Mouse (Mus musculus) forebrain, embryonic 13.5 days (tissue): ENCODE results near the gene Bcor. TPM values are rescaled to one million over a fixed set of nuclear protein-coding genes. Genes with fewer than 3 reads are reported as not detected.

ENCODE experiments used
- ATAC-seq: fragments of 200-750 bp; cut with Nextera tagmentation; 2 replicates; pipeline ENCODE4 v1.8.0; 2017
- H3K27ac ChIP-seq: fragments of 300-500 bp; sonication (generic); 2 replicates; pipeline ENCODE4 v1.5.1; 2015; ENCODE audit warnings: inconsistent platforms, mild to moderate bottlenecking, moderate library complexity
- H3K27me3 ChIP-seq: fragments of 300-500 bp; sonication (generic); 2 replicates; pipeline ENCODE4 v1.6.1; 2015; ENCODE audit warnings: mild to moderate bottlenecking, inconsistent platforms
- H3K36me3 ChIP-seq: fragments of 300-500 bp; sonication (generic); 2 replicates; pipeline ENCODE4 v1.6.1; 2015; ENCODE audit warnings: mild to moderate bottlenecking, inconsistent platforms; ENCODE audit not compliant: poor library complexity, severe bottlenecking
- H3K4me1 ChIP-seq: fragments of 300-500 bp; sonication (generic); 2 replicates; pipeline ENCODE4 v1.6.1; 2015; ENCODE audit warnings: inconsistent platforms
- H3K4me2 ChIP-seq: fragments of 300-500 bp; sonication (generic); 2 replicates; pipeline ENCODE4 v1.6.1; 2015; ENCODE audit warnings: inconsistent platforms, mild to moderate bottlenecking, moderate library complexity
- H3K4me3 ChIP-seq: fragments of 300-500 bp; sonication (generic); 2 replicates; pipeline ENCODE4 v1.5.1; 2015; ENCODE audit warnings: mild to moderate bottlenecking, inconsistent platforms
- H3K9ac ChIP-seq: fragments of 300-500 bp; sonication (generic); 2 replicates; pipeline ENCODE4 v1.6.1; 2015; ENCODE audit warnings: mild to moderate bottlenecking, inconsistent platforms
- H3K9me3 ChIP-seq: fragments of 300-500 bp; sonication (generic); replicated peaks from 2 replicates; pipeline ENCODE4 v1.6.1; 2016; ENCODE audit warnings: inconsistent platforms
- WGBS: fragments of 180-500 bp; shearing (Covaris S2); methylation state at CpG from one replicate; pipeline ENCODE4 v1.1.7; 2015; 5-methylcytosine and 5-hydroxymethylcytosine counted together
- polyA plus RNA-seq: library from polyadenylated mRNA; unstranded; fragments of >200 nt; fragmentation: Nextera tagmentation; extraction: Ambion mirVana; gene quantifications from 2 replicates; pipeline ENCODE4 v1.2.1, GENCODE M21; 2015

Bcor gene
- polyA plus RNA-seq, 1 experiment from 2014 or later, result 16.2 TPM

DNA sequence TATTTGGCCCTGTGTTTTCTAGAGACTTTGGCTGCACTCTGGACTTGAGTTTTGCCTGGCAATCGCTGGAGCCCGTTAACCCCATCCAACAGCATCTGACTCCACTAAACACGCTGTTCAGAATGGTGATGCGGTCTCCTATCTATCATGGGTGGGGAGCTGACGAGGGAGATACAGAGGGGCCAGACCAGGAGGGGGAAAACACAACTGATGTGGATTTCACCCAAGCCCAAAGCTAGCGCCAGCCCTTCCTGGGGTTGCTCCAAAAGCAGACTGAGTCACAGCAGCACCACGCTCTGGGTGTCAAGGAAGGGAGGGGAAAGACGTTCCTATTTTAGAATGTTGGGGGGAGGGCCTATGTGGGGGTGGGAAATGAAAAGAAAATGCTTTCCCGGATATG, 94.4 kb downstream of the Bcor start:
- ATAC-seq, result no peak
- Histone ChIP-seq H3K27ac (no peak overlapping the region), H3K9me3 (no peaks in the 10 kb centered on the region), H3K4me3 (no peak overlapping the region), H3K4me1 (peaks cover 98% of the 10 kb centered on the region), H3K4me2 (no peak overlapping the region), H3K36me3 (no peaks in the 10 kb centered on the region), H3K27me3 (peaks cover 33% of the 10 kb centered on the region; the same call in 1 of the 2 replicates), H3K9ac (no peak overlapping the region)
- WGBS, result 32% methylated on average over 9 of the region's 9 CpGs

DNA sequence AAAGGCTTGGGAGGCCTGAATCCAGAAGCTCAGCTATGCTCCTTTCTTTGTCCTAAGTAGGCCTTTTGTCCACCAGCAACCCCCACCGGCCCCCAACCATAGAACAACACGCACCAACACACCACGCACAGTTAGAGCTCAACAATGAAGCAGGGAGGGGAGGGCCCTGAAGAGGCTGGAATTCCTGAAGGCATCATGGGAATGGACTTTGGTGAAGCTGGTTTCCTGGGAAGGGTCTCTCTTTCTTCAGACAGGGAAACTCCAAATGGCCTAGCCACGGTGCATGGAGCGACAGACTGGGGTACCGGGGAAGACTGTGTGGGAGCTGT, 97.3 kb downstream of the Bcor start:
- peak overlapping the region; percentile 48; the same call in 1 of the 2 replicates for H3K9ac ChIP-seq
- H3K4me3 ChIP-seq, result no peak overlapping the region
- peaks cover 12% of the 10 kb centered on the region for H3K36me3 ChIP-seq
- H3K27me3 ChIP-seq, result peaks cover 17% of the 10 kb centered on the region; the same call in 1 of the 2 replicates
- peak; percentile 27 for ATAC-seq
- peak overlapping the region; percentile 39 for H3K4me2 ChIP-seq
- WGBS, result 9% methylated on average over 6 of the region's 6 CpGs
- peak overlapping the region; percentile 77 for H3K27ac ChIP-seq
- no peaks in the 10 kb centered on the region for H3K9me3 ChIP-seq
- H3K4me1 ChIP-seq, result peaks cover 71% of the 10 kb centered on the region

DNA sequence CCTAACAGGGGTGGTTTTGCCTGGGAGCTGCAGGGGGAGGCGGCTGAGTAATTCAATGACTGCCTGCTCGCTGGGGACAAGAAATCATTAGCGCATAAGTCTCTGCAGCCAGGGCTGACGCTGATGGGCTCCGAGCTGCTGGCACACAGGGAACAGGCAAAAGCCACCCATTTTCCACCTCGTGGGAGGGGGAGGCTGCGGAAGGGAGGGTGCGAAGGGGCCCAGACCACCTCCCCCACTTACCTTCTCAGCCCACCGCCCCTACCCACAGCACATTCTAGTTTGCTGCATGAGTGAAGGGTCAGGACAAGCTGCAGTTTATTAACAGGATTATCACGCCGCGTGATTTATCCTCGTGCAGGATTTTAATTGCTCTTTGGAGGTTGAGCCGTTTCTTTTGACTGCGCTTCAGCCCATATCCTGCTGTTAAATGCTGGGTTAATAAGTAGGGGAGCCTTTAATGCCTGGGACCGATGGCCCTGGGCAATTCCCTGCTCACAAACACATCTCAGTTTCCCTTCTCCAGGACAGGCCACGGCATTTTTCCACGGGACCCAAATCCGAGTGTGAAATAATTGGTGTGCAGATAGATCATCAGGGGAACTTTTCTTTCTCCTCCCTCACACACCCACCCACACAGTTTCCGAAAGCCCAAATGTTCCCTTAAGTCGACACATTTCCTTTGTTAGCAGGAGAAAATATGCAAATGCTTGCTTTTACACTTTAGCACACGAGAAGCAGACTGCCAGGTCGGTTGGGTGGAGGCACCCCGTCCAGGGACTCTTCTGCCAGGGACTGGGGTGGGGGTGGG, 97.8 kb downstream of the Bcor start:
- 6% methylated on average over 23 of the region's 24 CpGs for WGBS
- Histone ChIP-seq H3K27me3 (peaks cover 14% of the 10 kb centered on the region; the same call in 1 of the 2 replicates), H3K4me2 (peak overlapping the region; percentile 39), H3K27ac (peak overlapping the region; percentile 77), H3K9me3 (no peaks in the 10 kb centered on the region), H3K36me3 (peaks cover 18% of the 10 kb centered on the region), H3K9ac (peak overlapping the region; percentile 48; the same call in 1 of the 2 replicates), H3K4me3 (no peak overlapping the region), H3K4me1 (peaks cover 65% of the 10 kb centered on the region)
- ATAC-seq, result peak; percentile 52

DNA sequence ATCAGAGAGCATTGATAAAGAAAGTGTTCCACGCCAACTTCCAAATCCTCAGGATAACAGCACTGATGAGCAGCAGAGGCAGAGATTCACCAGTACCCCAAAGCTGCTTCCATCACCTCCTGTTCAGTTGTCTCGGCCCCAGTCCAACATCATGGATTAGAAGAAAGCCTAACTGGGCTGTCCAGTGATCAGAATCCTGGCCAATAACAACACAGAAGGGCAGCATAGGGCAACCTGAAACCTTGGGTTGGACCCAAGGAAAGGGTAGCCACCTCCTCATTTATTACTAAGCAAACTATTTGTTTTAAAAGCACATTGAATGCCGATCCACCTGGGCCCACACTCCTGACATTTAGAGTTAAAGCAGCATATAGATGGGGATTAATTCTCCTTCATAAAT, 99.3 kb downstream of the Bcor start:
- H3K4me2 ChIP-seq, result no peak overlapping the region
- no peaks in the 10 kb centered on the region for H3K9me3 ChIP-seq
- no peak for ATAC-seq
- peaks cover 33% of the 10 kb centered on the region for H3K36me3 ChIP-seq
- H3K4me3 ChIP-seq, result no peak overlapping the region
- peaks cover 50% of the 10 kb centered on the region for H3K4me1 ChIP-seq
- no peak overlapping the region for H3K27ac ChIP-seq
- H3K27me3 ChIP-seq, result peaks cover under 1% of the 10 kb centered on the region; the same call in 1 of the 2 replicates
- H3K9ac ChIP-seq, result no peak overlapping the region
- whole genome bisulfite sequencing, result 64% methylated on average over 3 of the region's 3 CpGs

DNA sequence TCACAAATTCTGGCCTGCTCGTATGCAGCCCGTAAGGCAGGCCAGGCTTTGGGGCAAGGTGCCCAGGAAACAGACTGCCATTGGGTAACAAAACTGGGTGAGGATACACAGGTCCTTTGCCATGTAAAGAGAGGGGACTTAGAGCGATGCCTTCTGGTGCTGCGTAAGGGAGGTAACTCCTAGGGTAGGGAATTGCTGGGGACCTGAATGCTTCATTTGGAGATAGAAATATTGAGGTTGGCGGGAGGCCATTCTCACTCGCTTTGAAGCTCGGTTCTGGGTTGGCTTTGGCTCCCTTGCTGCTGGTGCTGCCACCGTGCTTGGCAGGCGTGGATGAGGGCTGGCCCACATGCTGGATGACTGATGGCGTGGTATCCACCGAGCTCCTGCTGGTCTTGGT, 102.9 kb downstream of the Bcor start:
- Histone ChIP-seq H3K9ac (no peak overlapping the region), H3K4me3 (no peak overlapping the region), H3K27me3 (no peaks in the 10 kb centered on the region; the same call in 1 of the 2 replicates), H3K4me2 (no peak overlapping the region), H3K27ac (no peak overlapping the region), H3K36me3 (peaks cover 57% of the 10 kb centered on the region), H3K4me1 (peaks cover 15% of the 10 kb centered on the region), H3K9me3 (no peaks in the 10 kb centered on the region)
- WGBS, result 88% methylated on average over 11 of the region's 11 CpGs
- no peak; the same call in 1 of the 2 replicates for ATAC-seq

DNA sequence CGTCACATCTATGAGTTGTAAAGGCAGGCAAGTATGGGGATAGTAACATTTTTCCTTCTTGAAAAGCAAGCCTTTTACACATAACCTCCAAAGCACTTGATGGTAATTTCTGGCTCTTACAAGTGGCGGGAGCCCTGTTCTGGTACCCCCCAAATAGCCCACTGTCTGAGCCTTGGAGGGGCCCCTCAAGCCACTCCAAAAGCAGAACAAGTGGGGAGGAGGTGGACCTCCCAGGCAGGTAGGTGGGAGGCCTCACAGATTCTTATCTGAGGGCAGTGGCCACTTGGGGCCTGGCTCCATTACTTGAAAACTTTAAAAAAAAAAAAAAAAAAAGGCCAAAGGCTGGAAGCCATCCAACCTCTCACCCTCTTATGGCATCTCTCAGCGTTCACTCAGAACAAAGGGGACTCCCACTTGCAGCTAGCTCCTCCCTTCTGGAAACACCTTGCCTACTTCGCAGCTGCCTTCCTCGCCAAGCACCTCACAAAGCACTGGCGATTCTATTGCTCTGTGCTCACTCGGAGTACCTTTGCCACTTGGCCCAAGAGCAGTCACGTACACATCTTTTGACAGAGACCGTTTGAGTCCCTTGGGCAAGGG, 106.7 kb downstream of the Bcor start:
- H3K27me3 ChIP-seq, result no peaks in the 10 kb centered on the region
- no peak overlapping the region for H3K4me2 ChIP-seq
- peaks cover 63% of the 10 kb centered on the region for H3K36me3 ChIP-seq
- no peak overlapping the region for H3K27ac ChIP-seq
- peaks cover under 1% of the 10 kb centered on the region; the same call in 1 of the 2 replicates for H3K4me1 ChIP-seq
- H3K9ac ChIP-seq, result no peak overlapping the region
- 69% methylated on average over 9 of the region's 9 CpGs for WGBS
- no peak overlapping the region for H3K4me3 ChIP-seq
- H3K9me3 ChIP-seq, result no peaks in the 10 kb centered on the region
- no peak for ATAC-seq

DNA sequence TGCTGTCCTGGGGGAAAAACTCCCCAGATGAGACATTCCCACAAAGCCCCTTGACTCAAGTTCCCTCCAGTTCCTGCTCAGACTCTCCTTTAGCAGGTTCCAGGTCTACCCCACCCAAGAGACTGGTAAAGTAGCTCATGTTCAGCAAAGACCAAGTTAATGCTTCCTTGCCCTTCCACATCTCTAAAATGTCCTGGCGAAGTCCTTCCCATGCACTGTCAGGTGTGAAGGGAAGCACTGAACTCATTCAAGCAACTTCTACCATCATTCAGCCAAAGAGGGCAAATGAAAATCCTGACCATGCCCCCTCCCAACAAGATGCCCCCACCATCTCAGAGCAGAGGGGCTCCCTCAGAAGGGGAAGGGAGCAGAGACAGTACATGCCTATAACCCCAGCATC, 107.5 kb downstream of the Bcor start:
- no peak for ATAC-seq
- H3K36me3 ChIP-seq, result peaks cover 61% of the 10 kb centered on the region
- no peak overlapping the region for H3K9ac ChIP-seq
- no peak overlapping the region for H3K4me2 ChIP-seq
- no peaks in the 10 kb centered on the region for H3K9me3 ChIP-seq
- H3K4me3 ChIP-seq, result no peak overlapping the region
- 95% methylated on average over 1 of the region's 1 CpGs for WGBS
- H3K4me1 ChIP-seq, result peaks cover 8% of the 10 kb centered on the region; the same call in 1 of the 2 replicates
- H3K27ac ChIP-seq, result no peak overlapping the region
- H3K27me3 ChIP-seq, result no peaks in the 10 kb centered on the region; the same call in 1 of the 2 replicates

DNA sequence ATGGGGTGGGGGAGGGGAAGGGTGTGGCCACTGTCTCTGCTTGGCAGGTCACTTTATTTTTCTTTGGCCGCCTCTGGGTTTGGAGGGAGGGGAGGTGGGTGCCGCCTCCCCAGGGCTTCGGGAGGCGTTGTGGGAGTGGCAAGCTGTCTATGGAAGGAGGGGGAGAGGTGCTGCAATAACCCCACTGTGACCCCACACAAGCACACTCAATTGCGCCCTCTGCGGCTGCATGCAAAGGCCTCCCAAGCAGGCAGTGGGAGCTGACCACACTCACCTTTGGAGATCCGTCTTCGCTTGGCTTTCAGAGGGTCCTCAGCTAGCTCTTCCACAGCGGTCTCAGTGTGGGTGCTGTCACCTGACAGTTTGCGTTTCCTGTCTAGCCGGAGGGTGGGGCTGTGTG, 111.4 kb downstream of the Bcor start:
- Histone ChIP-seq H3K4me3 (no peak overlapping the region), H3K9me3 (no peaks in the 10 kb centered on the region), H3K27me3 (no peaks in the 10 kb centered on the region; the same call in 1 of the 2 replicates), H3K4me1 (peaks cover 15% of the 10 kb centered on the region; the same call in 1 of the 2 replicates), H3K36me3 (peaks cover 58% of the 10 kb centered on the region), H3K9ac (no peak overlapping the region), H3K27ac (no peak overlapping the region), H3K4me2 (no peak overlapping the region)
- 70% methylated on average over 11 of the region's 11 CpGs for WGBS
- ATAC-seq, result no peak

DNA sequence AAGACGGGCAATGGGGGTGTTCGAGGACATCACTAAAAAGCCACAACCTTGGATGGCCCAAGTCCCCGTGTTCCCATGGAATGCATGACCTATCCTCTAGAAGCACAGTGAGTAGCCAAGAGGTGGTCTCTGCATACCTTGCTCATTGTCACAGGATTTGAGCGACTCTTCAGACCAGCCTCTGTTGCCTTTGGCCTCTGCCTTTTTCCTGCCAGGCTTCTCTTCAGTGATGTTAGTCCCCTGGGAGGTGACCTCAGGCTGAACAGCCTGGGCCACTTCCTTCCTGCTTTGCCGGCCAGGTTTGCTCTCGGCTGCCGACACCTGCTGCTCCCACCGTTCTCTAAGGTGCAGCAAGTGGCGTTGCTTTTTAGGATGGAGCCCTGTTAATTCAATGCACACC, 112.0 kb downstream of the Bcor start:
- peak overlapping the region; percentile 40 for H3K27ac ChIP-seq
- no peaks in the 10 kb centered on the region for H3K9me3 ChIP-seq
- no peak overlapping the region for H3K4me3 ChIP-seq
- ATAC-seq, result no peak
- 39% methylated on average over 9 of the region's 9 CpGs for WGBS
- peaks cover 55% of the 10 kb centered on the region for H3K36me3 ChIP-seq
- peaks cover 15% of the 10 kb centered on the region; the same call in 1 of the 2 replicates for H3K4me1 ChIP-seq
- no peak overlapping the region for H3K9ac ChIP-seq
- H3K27me3 ChIP-seq, result no peaks in the 10 kb centered on the region; the same call in 1 of the 2 replicates
- no peak overlapping the region for H3K4me2 ChIP-seq

DNA sequence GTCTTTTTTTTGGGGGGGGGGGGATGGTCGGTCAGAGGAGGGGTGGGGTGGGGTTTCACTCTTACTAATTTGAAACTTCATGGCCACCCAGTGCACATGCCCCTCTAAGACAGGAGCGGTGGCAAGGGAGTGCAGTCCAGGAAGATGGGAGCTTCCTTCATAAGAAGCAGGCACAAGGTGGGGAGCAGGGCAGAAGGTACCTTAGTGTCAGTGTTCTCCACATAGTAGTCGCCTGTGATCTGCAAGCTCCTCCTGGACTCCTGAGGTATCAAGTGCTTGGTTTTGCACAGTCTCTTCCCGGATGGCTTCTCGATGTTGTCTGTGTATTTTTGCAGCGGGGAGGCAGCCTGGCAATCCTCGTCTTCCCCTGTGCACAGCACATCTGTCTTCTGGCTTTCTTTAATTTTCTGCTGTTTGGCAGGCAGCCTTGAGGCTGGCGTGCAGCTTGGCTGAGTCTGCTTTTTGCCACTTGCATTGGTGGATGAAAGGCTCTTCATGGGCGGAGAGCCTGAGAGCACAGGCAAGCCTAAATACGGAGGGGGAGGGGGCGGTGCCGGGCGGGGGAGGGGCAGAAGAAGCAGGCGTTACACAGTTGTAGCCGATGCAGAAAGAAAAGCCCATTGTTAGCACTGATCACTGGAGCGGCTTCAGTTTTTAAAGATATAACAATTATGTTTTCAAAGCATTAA, 112.8 kb downstream of the Bcor start:
- Histone ChIP-seq H3K27me3 (no peaks in the 10 kb centered on the region; the same call in 1 of the 2 replicates), H3K9ac (no peak overlapping the region), H3K9me3 (no peaks in the 10 kb centered on the region), H3K36me3 (peaks cover 53% of the 10 kb centered on the region), H3K27ac (peak overlapping the region; percentile 40), H3K4me3 (no peak overlapping the region), H3K4me1 (peaks cover 15% of the 10 kb centered on the region; the same call in 1 of the 2 replicates), H3K4me2 (no peak overlapping the region)
- peak; percentile 85 for ATAC-seq
- 21% methylated on average over 16 of the region's 16 CpGs for WGBS

DNA sequence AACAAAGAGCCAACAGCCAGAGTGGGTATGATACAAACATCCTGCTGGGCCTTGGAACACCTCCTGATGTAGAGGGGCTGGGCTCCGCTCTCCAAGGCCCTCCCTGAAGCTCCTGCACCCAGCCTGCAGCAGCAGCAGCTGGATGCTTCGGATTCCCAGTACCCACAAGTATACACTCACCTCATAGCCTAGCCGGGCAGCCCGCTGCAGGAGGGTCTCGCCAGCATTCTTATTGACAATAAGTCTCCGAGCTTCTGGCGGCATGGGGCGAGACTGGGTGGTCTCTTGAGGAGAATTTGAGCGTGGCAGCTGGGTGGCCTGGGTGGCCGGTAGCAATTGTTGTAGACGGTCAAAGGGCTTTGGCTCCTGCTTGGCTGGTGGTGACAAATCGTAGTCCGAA, 113.5 kb downstream of the Bcor start:
- H3K36me3 ChIP-seq, result peaks cover 53% of the 10 kb centered on the region
- H3K9me3 ChIP-seq, result no peaks in the 10 kb centered on the region
- H3K4me3 ChIP-seq, result no peak overlapping the region
- no peaks in the 10 kb centered on the region; the same call in 1 of the 2 replicates for H3K27me3 ChIP-seq
- peaks cover 15% of the 10 kb centered on the region; the same call in 1 of the 2 replicates for H3K4me1 ChIP-seq
- H3K9ac ChIP-seq, result no peak overlapping the region
- no peak overlapping the region for H3K27ac ChIP-seq
- no peak for ATAC-seq
- WGBS, result 36% methylated on average over 13 of the region's 13 CpGs
- H3K4me2 ChIP-seq, result no peak overlapping the region

DNA sequence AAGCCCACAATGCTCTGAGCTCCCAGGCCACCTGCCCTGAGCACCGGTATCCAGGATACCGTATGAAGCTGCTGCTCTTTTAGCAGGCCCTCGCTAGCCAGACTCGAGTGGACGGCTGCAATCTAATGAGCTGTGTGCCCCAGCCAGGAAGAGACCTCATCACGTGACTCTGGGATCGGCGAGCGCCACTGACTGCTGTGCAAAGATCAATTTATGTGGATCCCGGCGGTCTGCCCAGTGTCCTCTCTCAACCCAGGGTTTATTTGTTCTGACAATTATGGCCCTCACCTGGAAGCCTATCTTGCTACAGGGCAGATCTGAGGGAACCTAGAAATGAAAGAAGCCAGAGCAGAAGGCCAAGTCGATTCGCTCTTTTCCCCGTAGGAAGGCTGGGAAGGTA, 116.8 kb downstream of the Bcor start:
- H3K4me1 ChIP-seq, result peaks cover 14% of the 10 kb centered on the region; the same call in 1 of the 2 replicates
- H3K9me3 ChIP-seq, result no peaks in the 10 kb centered on the region
- H3K36me3 ChIP-seq, result peaks cover 77% of the 10 kb centered on the region
- H3K27ac ChIP-seq, result no peak overlapping the region
- no peak overlapping the region for H3K4me2 ChIP-seq
- no peak overlapping the region for H3K9ac ChIP-seq
- H3K4me3 ChIP-seq, result no peak overlapping the region
- ATAC-seq, result no peak
- 70% methylated on average over 14 of the region's 14 CpGs for WGBS
- no peaks in the 10 kb centered on the region; the same call in 1 of the 2 replicates for H3K27me3 ChIP-seq
